Mouse (Mus musculus): Measurements from ENCODE around the gene S100a11.

Gene S100a11

GRCm38 (mm10) chr3:93556599-93556998 lies 36.3 kb downstream of the S100a11 start:
- DNase-seq (ENCODE audit: low read depth in 2 of 2, low spot score in 2 of 2): no peak

- DNase-seq (ENCODE audit: low read depth in 2 of 2, low spot score in 2 of 2): no peak
These were observed 37.2 kb downstream of the S100a11 start for GRCm38 (mm10) chr3:93557471-93557870.

GRCm38 (mm10) chr3:93559961-93560360 lies 39.7 kb downstream of the S100a11 start:
- DNase-seq (ENCODE audit: low read depth in 2 of 2, low spot score in 2 of 2): no peak

GRCm38 (mm10) chr3:93562372-93562771 lies 42.1 kb downstream of the S100a11 start:
- no peak for DNase-seq (ENCODE audit: low read depth in 2 of 2, low spot score in 2 of 2)

GRCm38 (mm10) chr3:93563216-93563615 lies 42.9 kb downstream of the S100a11 start:
- no peak for DNase-seq (ENCODE audit: low read depth in 2 of 2, low spot score in 2 of 2)

GRCm38 (mm10) chr3:93566892-93567291 lies 46.6 kb downstream of the S100a11 start:
- DNase-seq (ENCODE audit: low read depth in 2 of 2, low spot score in 2 of 2): no peak

- DNase-seq (ENCODE audit: low read depth in 2 of 2, low spot score in 2 of 2): no peak
These were observed 47.4 kb downstream of the S100a11 start for GRCm38 (mm10) chr3:93567721-93568120.

- DNase-seq (ENCODE audit: low read depth in 2 of 2, low spot score in 2 of 2): no peak
These were observed 48.2 kb downstream of the S100a11 start for GRCm38 (mm10) chr3:93568428-93569040.

- no peak for DNase-seq (ENCODE audit: low read depth in 2 of 2, low spot score in 2 of 2)
These were observed 48.8 kb downstream of the S100a11 start for GRCm38 (mm10) chr3:93569046-93569445.

- DNase-seq (ENCODE audit: low read depth in 2 of 2, low spot score in 2 of 2): no peak
These were observed 51.9 kb downstream of the S100a11 start for GRCm38 (mm10) chr3:93572058-93572791.
